Mouse (Mus musculus) heart, embryonic 12.5 days (tissue): Measurements from ENCODE around the gene Nmnat2. TPM values are rescaled to one million over a fixed set of nuclear protein-coding genes. Genes with fewer than 3 reads are reported as not detected.

Source experiments
- ATAC-seq: fragments of 200-750 bp; cut with Nextera tagmentation; 2 replicates; pipeline ENCODE4 v1.8.0; 2017; ENCODE audit warnings: moderate TSS enrichment, moderate library complexity; ENCODE audit not compliant: insufficient number of reproducible peaks, low FRiP score
- H3K27ac ChIP-seq: fragments of 300-500 bp; sonication (generic); 2 replicates; pipeline ENCODE4 v1.5.1; 2016; ENCODE audit warnings: mild to moderate bottlenecking, moderate library complexity; ENCODE audit not compliant: poor library complexity, severe bottlenecking
- H3K27me3 ChIP-seq: fragments of 300-500 bp; sonication (generic); replicated peaks from 2 replicates; pipeline ENCODE4 v1.6.1; 2016; ENCODE audit warnings: mild to moderate bottlenecking, moderate library complexity
- H3K36me3 ChIP-seq: fragments of 300-500 bp; sonication (generic); 2 replicates; pipeline ENCODE4 v1.6.1; 2016; ENCODE audit warnings: mild to moderate bottlenecking, moderate library complexity
- H3K4me1 ChIP-seq: fragments of 300-500 bp; sonication (generic); replicated peaks from 2 replicates; pipeline ENCODE4 v1.6.1; 2016; ENCODE audit warnings: mild to moderate bottlenecking
- H3K4me2 ChIP-seq: fragments of 300-500 bp; sonication (generic); 2 replicates; pipeline ENCODE4 v1.6.1; 2016; ENCODE audit warnings: mild to moderate bottlenecking, moderate library complexity
- H3K4me3 ChIP-seq: fragments of 300-500 bp; sonication (generic); 2 replicates; pipeline ENCODE4 v1.5.1; 2016; ENCODE audit warnings: mild to moderate bottlenecking
- H3K9ac ChIP-seq: fragments of 300-500 bp; sonication (generic); 2 replicates; pipeline ENCODE4 v1.6.1; 2016; ENCODE audit warnings: mild to moderate bottlenecking, moderate library complexity
- H3K9me3 ChIP-seq: fragments of 300-500 bp; sonication (generic); replicated peaks from 2 replicates; pipeline ENCODE4 v1.6.1; 2016; ENCODE audit warnings: mild to moderate bottlenecking, moderate library complexity
- WGBS: fragments of 180-500 bp; shearing (Covaris S2); methylation state at CpG from one replicate; pipeline ENCODE4 v1.1.7; 2016; 5-methylcytosine and 5-hydroxymethylcytosine counted together
- polyA plus RNA-seq: library from polyadenylated mRNA; unstranded; fragments of >200 nt; fragmentation: Nextera tagmentation; extraction: Ambion mirVana; gene quantifications from 2 replicates; pipeline ENCODE4 v1.2.1, GENCODE M21; 2016

The Nmnat2 gene
- polyA plus RNA-seq, 1 experiment from 2014 or later = 1.2 TPM

DNA sequence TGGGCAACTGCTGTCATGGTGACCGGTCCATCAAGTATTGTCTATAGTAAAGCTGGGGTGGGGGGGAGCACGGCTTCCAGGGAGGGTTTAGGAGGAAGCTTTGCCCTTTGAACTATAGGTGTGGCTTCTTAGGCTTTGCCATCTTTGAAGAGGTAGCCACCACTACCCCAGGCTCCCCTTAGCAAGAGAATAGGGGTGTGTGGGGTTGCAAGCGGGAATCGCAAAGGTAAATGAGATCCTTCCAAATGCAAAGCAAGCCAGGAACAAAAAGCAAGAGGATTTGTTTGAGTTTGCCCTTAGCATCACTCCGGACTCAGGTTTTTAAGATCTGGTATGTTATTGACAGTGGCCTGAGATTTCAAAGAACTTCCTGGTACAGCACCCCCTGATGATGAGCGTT lies 140.5 kb downstream of the Nmnat2 start:
- H3K36me3 ChIP-seq = no peaks in the 10 kb centered on the region
- H3K4me2 ChIP-seq = no peak overlapping the region
- H3K4me3 ChIP-seq = no peak overlapping the region
- 70% methylated on average over 6 of the region's 6 CpGs for WGBS
- no peak overlapping the region for H3K9ac ChIP-seq
- peaks cover 35% of the 10 kb centered on the region for H3K4me1 ChIP-seq
- no peaks in the 10 kb centered on the region for H3K9me3 ChIP-seq
- H3K27ac ChIP-seq = no peak overlapping the region
- 0 out of 2 replicates have a peak, but pooled peaks cover 3% of the 10 kb centered on the region for H3K27me3 ChIP-seq
- ATAC-seq = no peak

DNA sequence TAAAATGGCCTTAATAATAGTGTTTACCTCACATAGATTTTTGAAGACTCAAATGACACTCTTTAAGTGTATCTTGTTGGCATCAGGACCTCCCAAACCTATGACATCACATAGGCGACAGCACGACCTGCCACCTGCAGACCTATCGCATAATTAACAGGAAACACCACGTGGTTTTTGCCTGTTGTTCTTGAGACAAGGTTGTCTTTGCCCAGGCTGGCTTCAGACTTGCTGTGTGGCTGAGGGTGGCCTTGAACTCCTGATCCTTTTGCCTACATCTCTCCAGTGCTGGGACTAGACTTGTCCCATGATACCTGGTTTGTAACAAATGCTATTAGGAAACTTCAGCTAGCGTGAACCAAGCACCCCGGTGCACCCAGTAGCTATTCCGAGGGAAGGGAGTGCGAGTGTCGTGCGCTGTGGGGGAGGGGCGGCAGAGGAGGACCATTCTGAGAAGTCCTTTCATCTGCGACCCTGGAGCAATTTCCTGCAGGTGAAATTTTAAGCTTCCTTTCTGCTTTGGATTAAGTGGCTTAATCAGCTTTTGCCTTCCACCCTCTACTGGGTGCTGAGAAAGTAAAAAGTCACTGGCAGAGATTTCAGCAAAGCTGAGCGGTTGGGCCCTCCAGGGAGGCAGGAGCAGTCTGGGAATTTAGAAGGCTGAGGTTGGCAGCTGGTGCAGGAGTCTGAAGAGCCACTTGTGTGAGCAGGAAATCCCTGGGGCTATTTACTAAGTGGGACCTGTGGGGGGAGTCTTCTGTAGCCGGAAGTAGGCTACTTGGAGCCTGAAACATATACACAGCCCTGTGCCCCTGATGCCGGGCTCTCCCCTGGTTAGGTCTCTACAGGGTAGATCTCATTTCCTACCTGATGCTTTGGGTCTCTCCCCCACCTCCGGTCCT lies 141.3 kb downstream of the Nmnat2 start:
- Histone ChIP-seq H3K4me2 (no peak overlapping the region), H3K36me3 (no peaks in the 10 kb centered on the region), H3K4me3 (no peak overlapping the region), H3K4me1 (peaks cover 37% of the 10 kb centered on the region), H3K9me3 (no peaks in the 10 kb centered on the region), H3K27ac (0 out of 2 replicates have a peak overlapping the region, but pooled peaks have one; percentile 6), H3K27me3 (no peaks in the 10 kb centered on the region), H3K9ac (no peak overlapping the region)
- 20% methylated on average over 16 of the region's 16 CpGs for WGBS
- ATAC-seq = no peak

DNA sequence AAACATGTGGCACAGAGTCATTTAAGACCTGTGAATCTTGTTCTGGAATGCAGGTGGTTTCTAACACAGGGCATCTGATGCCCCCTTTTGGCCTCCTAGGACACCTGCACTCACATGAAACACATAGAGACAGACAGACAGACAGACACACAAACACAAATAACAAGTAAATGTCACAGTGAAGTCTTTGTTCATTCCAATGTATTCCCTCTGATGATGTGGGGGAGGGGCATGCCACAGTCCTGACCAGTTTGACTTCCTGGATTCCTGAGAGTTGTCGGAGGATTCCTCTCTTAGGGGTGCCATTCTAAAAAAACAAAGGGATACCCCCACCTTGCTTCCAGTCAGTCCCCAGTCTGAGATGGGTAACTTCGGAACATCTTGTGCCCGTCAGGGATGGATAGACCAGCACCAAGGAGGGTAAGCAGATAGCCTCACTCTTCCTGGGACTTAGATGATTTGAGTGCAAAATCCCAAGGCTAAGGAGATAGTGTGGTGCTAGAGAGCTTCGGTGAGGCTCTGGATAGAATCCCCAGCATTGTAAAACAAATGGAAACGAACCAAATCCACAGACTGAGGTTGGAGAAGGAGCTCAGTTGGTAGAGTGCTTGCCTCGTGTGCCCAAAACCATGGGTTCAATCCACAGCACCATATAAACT lies 142.4 kb downstream of the Nmnat2 start:
- H3K27ac ChIP-seq = no peak overlapping the region

DNA sequence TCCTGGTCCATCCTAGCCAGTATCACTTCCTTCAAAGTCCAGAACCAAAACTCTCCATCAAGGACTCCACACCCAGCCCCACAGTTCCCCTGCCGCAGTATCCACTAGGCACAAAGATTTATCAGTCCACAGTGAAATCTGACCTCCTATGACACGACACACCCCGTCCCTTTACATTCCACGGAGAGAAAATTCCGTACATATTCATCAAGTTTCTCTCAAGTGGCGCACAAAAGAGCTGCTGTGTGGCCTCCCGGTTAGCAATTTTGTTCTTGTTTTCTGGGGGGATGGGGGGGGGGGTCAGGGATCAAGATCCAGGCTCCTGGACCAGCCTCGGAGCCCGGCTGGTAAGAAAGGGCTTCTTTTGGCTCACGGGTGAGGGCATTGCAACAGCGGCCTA lies 143.8 kb downstream of the Nmnat2 start:
- Histone ChIP-seq H3K4me3 (no peak overlapping the region), H3K27me3 (no peaks in the 10 kb centered on the region), H3K4me1 (peaks cover 28% of the 10 kb centered on the region), H3K36me3 (no peaks in the 10 kb centered on the region), H3K9me3 (no peaks in the 10 kb centered on the region), H3K4me2 (no peak overlapping the region), H3K9ac (no peak overlapping the region), H3K27ac (no peak overlapping the region)
- WGBS = 51% methylated on average over 11 of the region's 11 CpGs
- ATAC-seq = no peak

More for the DNA sequence above, 142.4 kb downstream of the Nmnat2 start:
- Histone ChIP-seq H3K27me3 (no peaks in the 10 kb centered on the region), H3K36me3 (no peaks in the 10 kb centered on the region), H3K9me3 (no peaks in the 10 kb centered on the region), H3K4me1 (peaks cover 33% of the 10 kb centered on the region), H3K4me2 (no peak overlapping the region), H3K9ac (no peak overlapping the region), H3K4me3 (no peak overlapping the region)
- ATAC-seq = no peak
- WGBS = 87% methylated on average over 6 of the region's 6 CpGs

DNA sequence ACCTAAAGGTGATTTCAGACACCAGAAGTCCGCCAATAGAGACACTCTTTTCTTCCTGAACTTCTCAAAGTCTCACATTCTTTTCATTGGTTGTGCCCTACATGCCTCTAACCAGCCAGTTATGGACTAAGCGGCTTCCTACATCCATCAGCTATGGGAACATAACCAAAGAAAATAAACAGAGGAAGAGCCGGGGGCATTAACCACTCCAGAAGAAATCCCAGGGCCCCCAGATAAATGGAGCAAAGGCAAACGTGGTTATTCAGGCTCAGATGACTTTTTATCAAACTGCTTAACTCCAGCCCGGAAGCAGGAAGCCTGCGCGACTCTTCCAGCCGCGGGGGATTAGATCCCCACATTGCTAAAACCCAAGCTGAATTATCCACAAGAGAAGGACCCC lies 146.1 kb downstream of the Nmnat2 start:
- Histone ChIP-seq H3K27me3 (no peaks in the 10 kb centered on the region), H3K4me3 (no peak overlapping the region), H3K4me2 (peak overlapping the region; percentile 6; the same call in 1 of the 2 replicates), H3K27ac (peak overlapping the region; percentile 79), H3K9me3 (no peaks in the 10 kb centered on the region), H3K9ac (no peak overlapping the region), H3K36me3 (no peaks in the 10 kb centered on the region), H3K4me1 (peaks cover 32% of the 10 kb centered on the region)
- no peak for ATAC-seq
- WGBS = 25% methylated on average over 9 of the region's 9 CpGs

DNA sequence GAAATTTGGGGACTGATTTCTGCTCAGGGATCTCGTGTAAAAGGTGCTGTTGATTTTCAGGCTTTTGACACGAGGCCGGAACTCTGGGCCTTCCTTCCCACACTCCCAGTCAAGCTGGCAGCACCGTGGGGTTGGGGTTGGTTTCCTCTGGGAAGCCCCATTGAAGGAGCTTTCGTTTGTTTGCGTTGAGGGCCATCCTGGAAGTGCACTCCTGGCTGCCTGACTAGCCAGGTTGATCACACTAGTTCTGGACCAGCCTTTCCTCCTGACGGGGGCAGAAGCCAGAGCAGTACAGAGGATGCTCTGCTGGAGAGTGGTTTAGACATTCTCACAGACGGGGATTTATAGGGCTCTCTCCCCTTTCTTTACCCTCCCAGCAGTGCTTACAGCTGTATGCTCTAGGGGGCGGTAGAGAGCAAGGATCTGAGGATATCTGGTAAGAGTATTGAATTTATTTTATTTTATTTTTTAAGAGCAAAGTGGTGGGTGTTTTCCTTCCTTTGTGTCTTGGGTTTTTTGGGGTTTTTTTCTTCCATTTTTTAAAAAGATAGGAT lies 146.6 kb downstream of the Nmnat2 start:
- Histone ChIP-seq H3K36me3 (no peaks in the 10 kb centered on the region), H3K4me1 (peaks cover 33% of the 10 kb centered on the region), H3K9ac (no peak overlapping the region), H3K4me3 (no peak overlapping the region), H3K9me3 (no peaks in the 10 kb centered on the region), H3K27me3 (no peaks in the 10 kb centered on the region), H3K4me2 (peak overlapping the region; percentile 6; the same call in 1 of the 2 replicates), H3K27ac (peak overlapping the region; percentile 79)
- 0 out of 2 replicates have a peak, but pooled peaks have one; percentile 20 for ATAC-seq
- 28% methylated on average over 9 of the region's 9 CpGs for WGBS

DNA sequence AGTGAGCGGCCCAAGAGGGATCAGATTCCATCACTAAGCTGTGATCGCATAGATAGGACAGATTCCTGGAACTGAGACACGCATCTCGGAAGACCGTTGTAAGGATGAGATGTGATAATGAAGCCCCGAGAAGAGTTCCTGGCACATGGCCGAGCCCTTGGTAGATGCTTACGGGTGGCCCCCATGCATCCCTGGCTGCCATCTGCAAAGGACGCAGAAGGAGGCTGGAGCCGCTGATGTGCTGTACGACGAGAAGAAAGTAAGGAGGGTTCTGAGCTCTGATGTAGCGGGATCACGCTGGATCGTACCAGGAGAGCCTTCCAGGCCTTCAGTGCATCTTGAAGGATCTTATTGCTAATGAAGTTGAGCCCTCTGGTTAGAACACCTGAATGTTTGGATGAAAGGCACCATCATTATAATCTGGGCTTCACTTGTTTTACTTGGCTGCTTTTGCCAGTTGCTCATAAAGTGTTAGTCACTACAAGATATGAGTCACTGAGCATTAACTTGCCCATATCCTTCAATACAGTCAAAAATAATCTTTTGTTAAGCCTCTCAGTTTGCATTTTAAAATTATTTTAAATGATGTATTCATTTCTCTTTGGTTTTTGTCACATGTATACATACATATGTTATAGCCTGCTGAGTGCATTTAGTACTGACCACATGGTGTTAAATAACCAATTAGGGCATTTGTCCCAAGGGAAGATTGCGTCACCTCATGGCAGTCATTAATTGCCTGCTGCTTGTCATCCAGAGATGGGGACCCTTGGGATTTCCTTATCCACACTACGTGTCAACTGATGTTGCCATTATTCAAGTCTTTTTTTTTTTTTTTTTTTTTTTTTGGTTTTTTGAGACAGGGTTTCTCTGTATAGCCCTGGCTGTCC lies 147.7 kb downstream of the Nmnat2 start:
- ATAC-seq = no peak
- H3K4me1 ChIP-seq = peaks cover 37% of the 10 kb centered on the region
- no peak overlapping the region for H3K4me2 ChIP-seq
- no peaks in the 10 kb centered on the region for H3K27me3 ChIP-seq
- H3K4me3 ChIP-seq = no peak overlapping the region
- 90% methylated on average over 17 of the region's 17 CpGs for WGBS
- H3K36me3 ChIP-seq = no peaks in the 10 kb centered on the region
- peak overlapping the region; percentile 26; the same call in 1 of the 2 replicates for H3K27ac ChIP-seq
- no peak overlapping the region for H3K9ac ChIP-seq
- no peaks in the 10 kb centered on the region for H3K9me3 ChIP-seq

DNA sequence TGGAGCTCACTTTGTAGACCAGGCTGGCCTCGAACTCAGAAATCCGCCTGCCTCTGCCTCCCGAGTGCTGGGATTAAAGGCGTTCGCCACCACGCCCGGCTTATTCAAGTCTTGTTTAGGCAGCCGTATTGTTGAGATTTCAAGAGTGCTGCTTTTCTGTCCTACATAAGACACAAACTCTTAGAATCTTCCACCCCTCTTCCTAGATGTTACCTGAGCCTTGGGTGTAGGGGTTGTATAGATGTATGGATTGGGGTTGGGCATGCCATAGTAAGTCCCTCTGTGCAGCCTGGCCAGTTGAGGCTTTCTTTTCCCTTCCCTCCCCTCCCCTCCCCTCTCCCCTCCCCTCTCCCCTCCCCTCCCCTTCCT lies 148.4 kb downstream of the Nmnat2 start:
- H3K9ac ChIP-seq = no peak overlapping the region
- no peak overlapping the region for H3K4me3 ChIP-seq
- H3K4me1 ChIP-seq = peaks cover 42% of the 10 kb centered on the region
- H3K27ac ChIP-seq = no peak overlapping the region
- 93% methylated on average over 8 of the region's 8 CpGs for WGBS
- no peak overlapping the region for H3K4me2 ChIP-seq
- no peaks in the 10 kb centered on the region for H3K9me3 ChIP-seq
- H3K27me3 ChIP-seq = no peaks in the 10 kb centered on the region
- no peaks in the 10 kb centered on the region for H3K36me3 ChIP-seq
- no peak for ATAC-seq

DNA sequence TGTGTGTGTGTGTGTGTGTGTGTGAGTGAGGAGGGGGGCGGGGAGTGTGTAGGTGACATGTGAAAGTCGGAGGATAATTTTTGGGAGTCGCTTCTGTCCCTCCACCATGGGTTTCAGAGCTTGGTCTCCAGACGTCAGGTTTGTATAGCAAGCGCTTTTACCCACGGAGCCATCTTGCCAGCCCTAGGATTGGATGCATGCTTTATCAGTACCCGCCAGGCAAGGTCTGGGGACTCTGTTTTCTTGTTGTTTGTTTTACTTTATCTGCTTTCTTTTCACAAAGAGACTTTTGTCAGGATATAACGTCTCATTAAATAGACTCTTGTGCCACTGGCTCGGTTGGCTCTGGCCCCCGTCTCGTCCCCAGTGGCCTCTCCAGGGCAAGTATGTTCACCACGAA lies 150.0 kb downstream of the Nmnat2 start:
- H3K4me3 ChIP-seq = no peak overlapping the region
- no peak for ATAC-seq
- H3K36me3 ChIP-seq = no peaks in the 10 kb centered on the region

DNA sequence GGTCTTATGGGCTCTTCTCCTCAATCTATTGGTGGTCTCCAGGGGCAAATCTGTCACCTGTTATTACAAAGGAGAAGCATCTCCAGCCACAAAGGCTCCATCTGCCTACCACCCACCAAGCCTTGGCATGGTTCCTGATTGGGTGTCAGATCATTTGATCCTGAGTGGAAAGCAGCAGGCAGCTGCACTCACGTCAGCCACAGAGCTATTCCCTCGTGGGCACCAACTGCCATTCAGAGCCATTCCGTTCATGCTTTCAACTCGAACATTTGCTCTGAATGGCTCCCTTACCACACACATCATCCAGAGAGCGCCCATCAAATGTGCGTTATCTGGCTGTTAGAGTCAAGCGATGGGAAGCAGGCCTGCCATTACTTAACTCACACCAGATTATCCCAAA lies 153.1 kb downstream of the Nmnat2 start:
- no peak overlapping the region for H3K4me3 ChIP-seq
- no peaks in the 10 kb centered on the region for H3K9me3 ChIP-seq
- WGBS = 34% methylated on average over 7 of the region's 7 CpGs
- H3K9ac ChIP-seq = no peak overlapping the region
- no peaks in the 10 kb centered on the region for H3K36me3 ChIP-seq
- H3K27me3 ChIP-seq = no peaks in the 10 kb centered on the region
- H3K4me1 ChIP-seq = peaks cover 26% of the 10 kb centered on the region
- ATAC-seq = no peak
- H3K27ac ChIP-seq = no peak overlapping the region
- no peak overlapping the region for H3K4me2 ChIP-seq

More for the DNA sequence above, 150.0 kb downstream of the Nmnat2 start:
- Histone ChIP-seq H3K4me2 (no peak overlapping the region), H3K27ac (no peak overlapping the region), H3K4me1 (peaks cover 33% of the 10 kb centered on the region), H3K9ac (no peak overlapping the region), H3K9me3 (no peaks in the 10 kb centered on the region), H3K27me3 (no peaks in the 10 kb centered on the region)
- 66% methylated on average over 12 of the region's 12 CpGs for WGBS
